ENCODE assay signal across 9 mouse cellular contexts in the genomic region with DNA sequence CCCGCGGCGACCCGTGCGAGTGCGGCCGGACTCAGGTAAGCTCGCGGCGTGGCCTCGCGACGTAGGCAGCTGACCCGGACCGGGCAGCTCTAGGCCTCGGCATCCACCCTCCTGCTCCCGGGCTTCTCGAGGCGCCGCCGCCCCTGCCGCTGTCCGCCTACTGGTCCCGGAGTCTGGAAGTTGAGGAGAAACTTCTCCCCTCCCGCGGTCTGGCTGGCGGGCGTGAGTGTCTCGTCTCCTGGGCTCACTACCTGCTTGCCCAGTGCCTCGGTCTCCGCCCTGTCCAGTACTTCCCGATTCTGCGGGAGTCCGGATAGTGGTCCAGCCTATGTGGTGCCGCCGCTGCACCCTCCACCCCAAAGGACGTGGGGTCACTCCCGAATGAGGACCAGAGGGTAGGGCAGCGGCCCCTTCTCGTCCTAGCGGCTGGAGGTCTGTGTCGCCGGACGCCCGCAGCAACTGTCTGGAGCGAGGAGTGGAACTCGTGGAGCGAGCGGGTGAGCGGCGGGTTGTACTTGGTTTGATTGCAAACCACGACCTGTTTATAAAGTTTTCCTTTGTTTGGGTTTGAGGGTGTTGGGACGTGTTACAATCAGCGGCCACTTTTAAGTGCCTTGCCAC. TPM values are rescaled to one million over a fixed set of nuclear protein-coding genes. Genes with fewer than 3 reads are reported as not detected.
DNase-seq lines count a peak whose midpoint lies in the region; ATAC-seq lines count a peak whose summit lies in the region.
"Had no signal": no experiment of that assay in that cellular context is flagged by ENCODE, and none has a peak within 500 bp of the region (broad histone marks: within the 10 kb centered on the region; RNA-seq: fewer than 3 reads in every experiment).

No protein-coding gene starts in this region.

- WGBS in stomach, embryonic 15.5 days: under 1% methylated on average over 53 of the region's 54 CpGs

- intact Hi-C loops in left cerebral cortex, postnatal 4 days (cut with DNase I): no loop called here

- H3K9ac ChIP-seq in stomach, embryonic 15.5 days: peak overlapping the region; percentile 62

- no peak for DNase-seq in cerebellum, postnatal 25 days
- peak; percentile 11 to 73 for DNase-seq in urinary bladder, adult 18-20 months (ENCODE audit: low spot score in 2 of 2)
- no peak for DNase-seq in urinary bladder, adult 2 months (ENCODE audit: low spot score)
- DNase-seq in gastrocnemius, postnatal 4 days (ENCODE audit: low spot score in 2 of 2): peak; percentile 47 to 57
- DNase-seq in left cerebral cortex, postnatal 4 days: peak; percentile 30

- H3K9me3 ChIP-seq in stomach, embryonic 15.5 days: no peaks in the 10 kb centered on the region

- H3K36me3 ChIP-seq in stomach, embryonic 15.5 days: no peaks in the 10 kb centered on the region

- peak overlapping the region; percentile 92 for H3K4me3 ChIP-seq in stomach, embryonic 15.5 days (replicated peaks)

- H3K4me2 ChIP-seq in stomach, embryonic 15.5 days: peak overlapping the region; percentile 66

- H3K27me3 ChIP-seq in stomach, embryonic 15.5 days (replicated peaks): no peaks in the 10 kb centered on the region

- peak; percentile 61 for ATAC-seq in cerebellum, adult (ENCODE audit: insufficient number of reproducible peaks, low FRiP score, low TSS enrichment)
- ATAC-seq in megakaryocyte-erythroid progenitor cell, adult 5-6 weeks (replicated peaks; ENCODE audit: low FRiP score, low TSS enrichment, poor library complexity, severe bottlenecking): peak; percentile 32
- peak; percentile 61 for ATAC-seq in stomach, embryonic 15.5 days (ENCODE audit: insufficient read depth, low FRiP score, low read depth)

- H3K4me1 ChIP-seq in stomach, embryonic 15.5 days: no peaks in the 10 kb centered on the region

- H3K27ac ChIP-seq in stomach, embryonic 15.5 days: peak overlapping the region; percentile 88

RNA-seq across cellular contexts. Expression of gene Yes1, which starts 0.5 kb away (rescaled TPM):
- polyA plus RNA-seq in urinary bladder, adult 2 months (2012; rRNA removed): 7.8 and 10.2 TPM in 2 replicates
- total RNA-seq in gastrocnemius, postnatal 4 days (2021): 10 to 100 TPM; 30.3 to 35.0 TPM
- total RNA-seq in left cerebral cortex, postnatal 4 days (2021): 10 to 100 TPM; 21.5 to 23.1 TPM
- 0.22 TPM in 1 of 2 replicates, not detected in the other for total RNA-seq in megakaryocyte-erythroid progenitor cell, adult 5-6 weeks (2014; fragmentation: Nextera tagmentation)
- 0.08 and 0.23 TPM in 2 replicates for total RNA-seq in megakaryocyte-erythroid progenitor cell, adult 5-6 weeks (2017)
- polyA plus RNA-seq in stomach, embryonic 15.5 days (2015; fragmentation: Nextera tagmentation; extraction: Ambion mirVana): 33.6 and 34.0 TPM in 2 replicates
- total RNA-seq: MEL had no signal

Comparison
In these comparisons a context has a peak if more than half of its experiments do, and no peak if none do; other contexts are left out.
1. DNase-seq: peak in urinary bladder, adult 18-20 months (2 of 2), gastrocnemius, postnatal 4 days (2 of 2) and left cerebral cortex, postnatal 4 days (single experiment); none in cerebellum, postnatal 25 days (0 of 2) and urinary bladder, adult 2 months (single experiment).
2. RNA of gene Yes1, which starts 0.5 kb away (total RNA-seq): 30.3 to 35.0 TPM in gastrocnemius, postnatal 4 days and 21.5 to 23.1 TPM in left cerebral cortex, postnatal 4 days; 0.08 to 0.23 TPM in megakaryocyte-erythroid progenitor cell, adult 5-6 weeks; every median in the first group is over 10 times any median in the second.
3. Peak in every context shown above with its lines, with median percentiles within 50 percentile points of each other: ATAC-seq.